Mouse (Mus musculus): ENCODE data around the gene Pgghg. TPM values are rescaled to one million over a fixed set of nuclear protein-coding genes. Genes with fewer than 3 reads are reported as not detected.

Gene Pgghg
- polyA plus RNA-seq, 1 experiment from 2014 or later = 6.3 TPM

DNA sequence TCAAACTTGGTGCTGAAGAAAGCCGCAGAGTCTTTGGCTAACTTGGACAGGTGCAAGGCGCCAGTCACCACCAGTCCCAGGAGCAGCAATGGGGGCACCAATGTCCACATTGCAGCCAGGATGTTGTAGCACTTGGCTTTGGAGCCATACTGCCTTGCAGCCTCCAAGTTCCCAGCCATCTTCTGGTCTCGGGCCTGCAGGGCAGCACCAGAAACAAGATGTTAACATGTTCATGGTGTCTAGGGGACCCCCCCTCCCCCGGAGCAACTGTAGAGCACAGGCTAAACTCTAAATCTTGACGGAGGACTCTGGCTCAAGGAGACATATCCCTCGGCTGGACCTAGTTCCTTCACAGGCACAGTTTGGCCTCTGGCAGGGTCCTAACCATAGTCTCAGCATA is 8.1 kb downstream of the Pgghg start:
- 92% methylated on average over 6 of the region's 6 CpGs for WGBS
- no peak overlapping the region for H3K4me3 ChIP-seq (replicated peaks)

GRCm38 (mm10) chr7:140949824-140950530 is 8.8 kb downstream of the Pgghg start, which contains the start of gene Ifitm5:
TSS of gene Ifitm5 (minus strand) at chr7:140950291.
- peaks cover 18% of the 10 kb centered on the region; the same call in 1 of the 2 replicates for H3K4me1 ChIP-seq
- no peak within 1 kb of the TSS for H3K9ac ChIP-seq (replicated peaks)
- H3K36me3 ChIP-seq = no peaks in the 10 kb centered on the region
- WGBS = 52% methylated on average over 16 of the region's 16 CpGs
- ATAC-seq (ENCODE audit: low FRiP score) = no peak
- H3K4me3 ChIP-seq (replicated peaks) = no peak within 1 kb of the TSS
- no peaks in the 10 kb centered on the region for H3K9me3 ChIP-seq (replicated peaks)
- H3K4me2 ChIP-seq = no peak within 1 kb of the TSS
- no peaks in the 10 kb centered on the region for H3K27me3 ChIP-seq (replicated peaks)
- peak within 1 kb of the TSS; percentile 35; the same call in 1 of the 2 replicates for H3K27ac ChIP-seq (replicated peaks)

More for the DNA sequence above, 8.1 kb downstream of the Pgghg start:
- Histone ChIP-seq H3K9me3 (replicated peaks) (no peaks in the 10 kb centered on the region), H3K9ac (replicated peaks) (no peak overlapping the region), H3K36me3 (no peaks in the 10 kb centered on the region), H3K4me1 (peaks cover 14% of the 10 kb centered on the region; the same call in 1 of the 2 replicates), H3K27ac (replicated peaks) (no peak overlapping the region), H3K27me3 (replicated peaks) (no peaks in the 10 kb centered on the region), H3K4me2 (no peak overlapping the region)
- no peak for ATAC-seq (ENCODE audit: low FRiP score)

DNA sequence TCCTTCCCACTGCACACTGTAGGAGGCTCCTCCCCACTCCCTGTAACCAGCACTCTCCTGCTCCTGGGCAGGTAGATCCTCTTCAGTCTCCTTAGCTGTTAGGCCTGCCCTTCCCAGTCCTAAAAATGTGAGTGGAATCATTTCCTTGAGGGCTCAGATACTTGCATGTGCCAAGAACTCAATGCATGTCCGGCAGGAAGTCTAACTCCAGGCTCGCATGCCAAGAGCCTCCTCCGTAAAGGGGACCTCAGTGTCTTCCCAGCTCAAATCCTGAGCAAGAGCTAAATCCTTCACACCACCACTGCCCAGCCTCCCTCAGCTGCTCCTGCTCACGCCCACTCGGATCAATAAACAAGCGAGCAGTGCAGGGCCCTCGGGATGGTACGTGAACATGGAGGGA is 9.9 kb downstream of the Pgghg start:
- peaks cover 18% of the 10 kb centered on the region; the same call in 1 of the 2 replicates for H3K4me1 ChIP-seq
- H3K36me3 ChIP-seq = no peaks in the 10 kb centered on the region
- H3K27ac ChIP-seq (replicated peaks) = no peak overlapping the region; the same call in 1 of the 2 replicates
- no peak overlapping the region for H3K9ac ChIP-seq (replicated peaks)
- H3K9me3 ChIP-seq (replicated peaks) = no peaks in the 10 kb centered on the region
- H3K27me3 ChIP-seq (replicated peaks) = no peaks in the 10 kb centered on the region
- no peak for ATAC-seq (ENCODE audit: low FRiP score)
- WGBS = 43% methylated on average over 8 of the region's 8 CpGs
- no peak overlapping the region for H3K4me2 ChIP-seq
- H3K4me3 ChIP-seq (replicated peaks) = no peak overlapping the region

DNA sequence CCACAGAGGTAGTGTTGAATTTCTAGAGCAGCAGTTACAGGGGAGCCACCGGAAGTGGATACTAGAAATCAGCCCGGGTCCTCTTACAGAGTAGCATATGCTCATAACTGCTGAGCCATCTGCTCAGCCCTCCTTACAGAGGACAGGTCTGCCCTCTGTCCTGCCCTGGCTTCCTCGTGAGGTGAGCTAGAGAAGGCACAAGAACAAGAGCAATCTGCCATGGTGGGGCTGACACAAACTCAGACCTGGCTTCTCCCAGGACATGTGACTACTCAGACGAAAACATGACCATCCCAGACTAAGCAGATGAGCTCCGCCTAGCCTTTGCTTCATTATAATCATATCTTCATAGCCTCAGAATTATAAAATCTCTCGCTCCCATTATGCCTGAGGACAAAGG is 10.6 kb downstream of the Pgghg start:
- WGBS = 78% methylated on average over 6 of the region's 6 CpGs
- H3K27me3 ChIP-seq (replicated peaks) = no peaks in the 10 kb centered on the region

DNA sequence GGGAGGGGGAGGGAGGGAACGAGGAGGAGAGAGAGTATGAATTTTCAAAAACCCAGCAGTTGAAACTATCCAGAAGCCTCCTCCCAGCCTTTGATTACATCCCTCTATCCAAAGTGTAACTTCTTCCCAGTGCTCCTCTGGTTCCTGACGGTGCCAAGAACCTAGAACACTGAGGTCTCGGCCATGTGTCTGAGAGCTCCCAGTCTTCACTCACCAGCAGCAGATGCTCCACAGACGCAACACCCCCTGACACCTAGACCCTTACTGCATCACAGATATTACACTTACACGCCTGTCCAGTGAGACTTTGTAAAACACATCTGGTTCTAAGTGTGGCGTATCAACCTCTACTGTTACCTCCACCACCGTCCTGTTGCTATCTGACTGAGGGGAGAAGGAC is 11.2 kb downstream of the Pgghg start:
- ATAC-seq (ENCODE audit: low FRiP score) = no peak
- Histone ChIP-seq H3K4me1 (peaks cover 18% of the 10 kb centered on the region; the same call in 1 of the 2 replicates), H3K9ac (replicated peaks) (no peak overlapping the region), H3K4me2 (no peak overlapping the region), H3K4me3 (replicated peaks) (no peak overlapping the region), H3K27me3 (replicated peaks) (no peaks in the 10 kb centered on the region), H3K36me3 (no peaks in the 10 kb centered on the region), H3K9me3 (replicated peaks) (no peaks in the 10 kb centered on the region), H3K27ac (replicated peaks) (no peak overlapping the region)
- 83% methylated on average over 7 of the region's 7 CpGs for WGBS

More for the DNA sequence above, 10.6 kb downstream of the Pgghg start:
- H3K9ac ChIP-seq (replicated peaks) = no peak overlapping the region
- no peak overlapping the region for H3K4me2 ChIP-seq
- no peak for ATAC-seq (ENCODE audit: low FRiP score)
- no peak overlapping the region for H3K4me3 ChIP-seq (replicated peaks)
- no peaks in the 10 kb centered on the region for H3K9me3 ChIP-seq (replicated peaks)
- H3K27ac ChIP-seq (replicated peaks) = no peak overlapping the region
- H3K4me1 ChIP-seq = peaks cover 18% of the 10 kb centered on the region; the same call in 1 of the 2 replicates
- no peaks in the 10 kb centered on the region for H3K36me3 ChIP-seq

- WGBS = 87% methylated on average over 11 of the region's 11 CpGs
- H3K4me1 ChIP-seq = peaks cover 18% of the 10 kb centered on the region; the same call in 1 of the 2 replicates
Measured at GRCm38 (mm10) chr7:140953133-140953532, 11.9 kb downstream of the Pgghg start.

GRCm38 (mm10) chr7:140953800-140954732 is 12.9 kb downstream of the Pgghg start:
- H3K27me3 ChIP-seq (replicated peaks) = no peaks in the 10 kb centered on the region
- H3K36me3 ChIP-seq = no peaks in the 10 kb centered on the region
- no peak for ATAC-seq (ENCODE audit: low FRiP score)
- H3K27ac ChIP-seq (replicated peaks) = no peak overlapping the region
- H3K4me1 ChIP-seq = peaks cover 21% of the 10 kb centered on the region
- H3K4me3 ChIP-seq (replicated peaks) = peak overlapping the region; percentile 33
- 76% methylated on average over 15 of the region's 15 CpGs for WGBS
- H3K4me2 ChIP-seq = peak overlapping the region; percentile 54
- no peak overlapping the region for H3K9ac ChIP-seq (replicated peaks)
- H3K9me3 ChIP-seq (replicated peaks) = no peaks in the 10 kb centered on the region

More at GRCm38 (mm10) chr7:140953133-140953532, 11.9 kb downstream of the Pgghg start:
- Histone ChIP-seq H3K4me3 (replicated peaks) (no peak overlapping the region), H3K36me3 (no peaks in the 10 kb centered on the region), H3K27ac (replicated peaks) (no peak overlapping the region), H3K27me3 (replicated peaks) (no peaks in the 10 kb centered on the region), H3K9me3 (replicated peaks) (no peaks in the 10 kb centered on the region), H3K9ac (replicated peaks) (no peak overlapping the region), H3K4me2 (no peak overlapping the region)
- no peak for ATAC-seq (ENCODE audit: low FRiP score)

DNA sequence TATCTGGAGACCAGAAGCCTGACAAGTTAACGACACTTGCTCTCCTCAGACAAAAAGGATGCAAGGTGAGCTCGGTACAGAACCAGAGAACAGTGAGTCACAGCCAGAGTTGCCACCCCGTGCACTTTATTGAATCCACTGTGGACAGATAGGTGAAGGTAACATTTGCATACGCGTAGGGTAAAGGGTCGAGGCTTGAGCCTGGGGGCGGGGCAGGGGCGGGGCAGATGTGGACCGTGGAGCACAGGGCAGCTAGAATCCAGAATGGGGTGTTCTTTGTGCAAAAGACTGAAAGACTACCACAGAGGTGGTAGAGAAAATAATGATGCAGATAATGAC is 13.5 kb downstream of the Pgghg start:
- H3K36me3 ChIP-seq = no peaks in the 10 kb centered on the region
- H3K4me1 ChIP-seq = peaks cover 24% of the 10 kb centered on the region
- ATAC-seq (ENCODE audit: low FRiP score) = no peak
- 15% methylated on average over 9 of the region's 9 CpGs for WGBS
- H3K9me3 ChIP-seq (replicated peaks) = no peaks in the 10 kb centered on the region
- no peak overlapping the region for H3K27ac ChIP-seq (replicated peaks)
- no peak overlapping the region for H3K9ac ChIP-seq (replicated peaks)
- H3K27me3 ChIP-seq (replicated peaks) = no peaks in the 10 kb centered on the region
- peak overlapping the region; percentile 33 for H3K4me3 ChIP-seq (replicated peaks)
- H3K4me2 ChIP-seq = peak overlapping the region; percentile 54

GRCm38 (mm10) chr7:140955342-140955741 is 14.2 kb downstream of the Pgghg start:
- Histone ChIP-seq H3K9me3 (replicated peaks) (no peaks in the 10 kb centered on the region), H3K27ac (replicated peaks) (peak overlapping the region; percentile 35; the same call in 1 of the 2 replicates), H3K4me1 (peaks cover 24% of the 10 kb centered on the region), H3K36me3 (no peaks in the 10 kb centered on the region), H3K9ac (replicated peaks) (peak overlapping the region; percentile 18; the same call in 1 of the 2 replicates), H3K4me2 (peak overlapping the region; percentile 54), H3K27me3 (replicated peaks) (no peaks in the 10 kb centered on the region), H3K4me3 (replicated peaks) (peak overlapping the region; percentile 33)
- WGBS = 11% methylated on average over 17 of the region's 17 CpGs
- peak; percentile 53 for ATAC-seq (ENCODE audit: low FRiP score)

- Histone ChIP-seq H3K9ac (replicated peaks) (peak within 1 kb of the TSS; percentile 18; the same call in 1 of the 2 replicates), H3K4me3 (replicated peaks) (peak within 1 kb of the TSS; percentile 33), H3K27ac (replicated peaks) (peak within 1 kb of the TSS; percentile 55), H3K4me2 (peak within 1 kb of the TSS; percentile 54), H3K36me3 (no peaks in the 10 kb centered on the region), H3K9me3 (replicated peaks) (no peaks in the 10 kb centered on the region), H3K27me3 (replicated peaks) (no peaks in the 10 kb centered on the region), H3K4me1 (peaks cover 19% of the 10 kb centered on the region)
- peak; percentile 53; the same call in 1 of the 2 replicates for ATAC-seq (ENCODE audit: low FRiP score)
- WGBS = 24% methylated on average over 11 of the region's 11 CpGs
Measured at GRCm38 (mm10) chr7:140955758-140956555, 14.8 kb downstream of the Pgghg start, which contains the start of the genes Gm45717 and Ifitm2. TSS of gene Gm45717 (minus strand) at chr7:140955937. TSS of gene Ifitm2 (minus strand) at chr7:140955987.

- peaks cover 14% of the 10 kb centered on the region; the same call in 1 of the 2 replicates for H3K4me1 ChIP-seq
- H3K9ac ChIP-seq (replicated peaks) = no peak overlapping the region
- no peaks in the 10 kb centered on the region for H3K9me3 ChIP-seq (replicated peaks)
- 0 out of 2 replicates have a peak overlapping the region, but pooled peaks have one; percentile 55 for H3K27ac ChIP-seq (replicated peaks)
- ATAC-seq (ENCODE audit: low FRiP score) = no peak
- WGBS = 61% methylated on average over 6 of the region's 6 CpGs
- H3K4me3 ChIP-seq (replicated peaks) = no peak overlapping the region
- no peak overlapping the region for H3K4me2 ChIP-seq
- H3K27me3 ChIP-seq (replicated peaks) = no peaks in the 10 kb centered on the region
- H3K36me3 ChIP-seq = no peaks in the 10 kb centered on the region
Measured at GRCm38 (mm10) chr7:140956556-140956869, 15.3 kb downstream of the Pgghg start.

Data from neural tube, embryonic 15.5 days (tissue).